Mouse (Mus musculus) hindbrain, embryonic 12.5 days (tissue): ENCODE measurements around the gene Olfr507. TPM values are rescaled to one million over a fixed set of nuclear protein-coding genes. Genes with fewer than 3 reads are reported as not detected.

Source experiments
- polyA plus RNA-seq: library from polyadenylated mRNA; unstranded; fragments of >200 nt; fragmentation: Nextera tagmentation; extraction: Ambion mirVana; gene quantifications from 2 replicates; pipeline ENCODE4 v1.2.1, GENCODE M21; 2016

Olfr507 gene
- polyA plus RNA-seq, 1 experiment from 2014 or later: not detected

Other genes with a start within 250 kb of the Olfr507 start
- not detected in 2 replicates for gene Olfr495, start 228.6 kb upstream of the Olfr507 start, polyA plus RNA-seq
- not detected in 2 replicates for gene Olfr497, start 201.4 kb upstream of the Olfr507 start, polyA plus RNA-seq
- gene Olfr498, start 156.5 kb upstream of the Olfr507 start, polyA plus RNA-seq: not detected in 2 replicates
- gene Olfr502, start 96.7 kb upstream of the Olfr507 start, polyA plus RNA-seq: not detected in 2 replicates
- gene Olfr503, start 77.3 kb upstream of the Olfr507 start, polyA plus RNA-seq: not detected in 2 replicates
- not detected in 2 replicates for gene Olfr504, start 56.0 kb upstream of the Olfr507 start, polyA plus RNA-seq
- not detected in 2 replicates for gene Olfr506, start 11.0 kb upstream of the Olfr507 start, polyA plus RNA-seq
- gene Olfr508, start 8.2 kb downstream of the Olfr507 start, polyA plus RNA-seq: not detected in 2 replicates
- not detected in 2 replicates for gene Olfr509, start 30.1 kb downstream of the Olfr507 start, polyA plus RNA-seq
- not detected in 2 replicates for gene Olfr510, start 44.6 kb downstream of the Olfr507 start, polyA plus RNA-seq
- not detected in 2 replicates for gene Olfr512, start 91.5 kb downstream of the Olfr507 start, polyA plus RNA-seq
- not detected in 2 replicates for gene Olfr513, start 129.2 kb downstream of the Olfr507 start, polyA plus RNA-seq
- not detected in 2 replicates for gene Olfr514, start 204.2 kb downstream of the Olfr507 start, polyA plus RNA-seq
- not detected in 2 replicates for gene Olfr516, start 228.7 kb downstream of the Olfr507 start, polyA plus RNA-seq